Mouse (Mus musculus) kidney, postnatal 0 days (tissue): ENCODE measurements around the gene B9d2. TPM values are rescaled to one million over a fixed set of nuclear protein-coding genes. Genes with fewer than 3 reads are reported as not detected.

Experiments
- ATAC-seq: fragments of 200-750 bp; cut with Nextera tagmentation; replicated peaks from 2 replicates; pipeline ENCODE4 v1.8.0; 2017; ENCODE audit warnings: low read depth, moderate number of reproducible peaks, moderate TSS enrichment, moderate library complexity; ENCODE audit not compliant: low FRiP score
- DNase-seq: peaks from one replicate; pipeline ENCODE4 v3.0.0-alpha.2; 2016; ENCODE audit warnings: low spot score
- H3K27ac ChIP-seq: fragments of 300-500 bp; sonication (generic); 2 replicates; pipeline ENCODE4 v1.5.1; 2014; ENCODE audit warnings: mild to moderate bottlenecking
- H3K27me3 ChIP-seq: fragments of 300-500 bp; sonication (generic); 2 replicates; pipeline ENCODE4 v1.6.1; 2014; ENCODE audit warnings: low read length, mixed read lengths; ENCODE audit not compliant: insufficient read depth
- H3K36me3 ChIP-seq: fragments of 300-500 bp; sonication (generic); 2 replicates; pipeline ENCODE4 v1.6.1; 2014; ENCODE audit warnings: low read length, mixed read lengths; ENCODE audit not compliant: insufficient read depth
- H3K4me1 ChIP-seq: fragments of 300-500 bp; sonication (generic); replicated peaks from 2 replicates; pipeline ENCODE4 v1.6.1; 2014; ENCODE audit warnings: antibody characterized with exemption, low read length, mixed read lengths; ENCODE audit not compliant: insufficient read depth
- H3K4me2 ChIP-seq: fragments of 300-500 bp; sonication (generic); 2 replicates; pipeline ENCODE4 v1.6.1; 2014; ENCODE audit warnings: mild to moderate bottlenecking, low read length, moderate library complexity, mixed read lengths
- H3K4me3 ChIP-seq: fragments of 300-500 bp; sonication (generic); replicated peaks from 2 replicates; pipeline ENCODE4 v1.5.1; 2014; ENCODE audit warnings: low read depth, low read length
- H3K9ac ChIP-seq: fragments of 300-500 bp; sonication (generic); 2 replicates; pipeline ENCODE4 v1.6.1; 2014; ENCODE audit warnings: low read depth, low read length
- H3K9me3 ChIP-seq: fragments of 300-500 bp; sonication (generic); replicated peaks from 2 replicates; pipeline ENCODE4 v1.6.1; 2016; ENCODE audit warnings: low read length, inconsistent platforms, mixed read lengths
- CTCF ChIP-seq: IDR thresholded peaks from 2 replicates; pipeline ENCODE4 v1.5.1; 2016; ENCODE audit warnings: antibody characterized with exemption, low read depth, mild to moderate bottlenecking, moderate library complexity
- WGBS: fragments of 180-500 bp; shearing (Covaris S2); extraction: QIAGEN DNeasy Blood & Tissue Kit; methylation state at CpG from one replicate; pipeline ENCODE4 v1.1.7; 2014; 5-methylcytosine and 5-hydroxymethylcytosine counted together
- polyA plus RNA-seq: library from polyadenylated mRNA; unstranded; fragments of >200 nt; fragmentation: Nextera tagmentation; extraction: Ambion mirVana; gene quantifications from 2 replicates; pipeline ENCODE4 v1.2.1, GENCODE M21; 2015

The B9d2 gene
- polyA plus RNA-seq, 1 experiment from 2014 or later = 31.4 TPM

- peaks cover 28% of the 10 kb centered on the region; the same call in 1 of the 2 replicates for H3K4me1 ChIP-seq
- H3K4me2 ChIP-seq = peak within 1 kb of the TSS; percentile 92
- H3K9ac ChIP-seq = peak within 1 kb of the TSS; percentile 79
- peak within 1 kb of the TSS; percentile 77 for H3K4me3 ChIP-seq
- H3K27me3 ChIP-seq = no peaks in the 10 kb centered on the region
- H3K36me3 ChIP-seq = no peaks in the 10 kb centered on the region
- H3K27ac ChIP-seq = peak within 1 kb of the TSS; percentile 90
- H3K9me3 ChIP-seq = no peaks in the 10 kb centered on the region
- peak; percentile 40 for ATAC-seq
- 2% methylated on average over 65 of the region's 69 CpGs for WGBS
- peak; percentile 83 for DNase-seq
- peak; percentile 67 for TF ChIP-seq CTCF
Measured at GRCm38 (mm10) chr7:25686680-25687531, 6.3 kb downstream of the B9d2 start, which contains the start of gene Tgfb1. Tgfb1 (plus strand) TSS chr7:25687002.

- ATAC-seq (no peak), DNase-seq (no peak)
- Histone ChIP-seq H3K9me3 (no peaks in the 10 kb centered on the region), H3K36me3 (no peaks in the 10 kb centered on the region), H3K27ac (peak overlapping the region; percentile 90; the same call in 1 of the 2 replicates), H3K27me3 (no peaks in the 10 kb centered on the region), H3K4me2 (peak overlapping the region; percentile 92), H3K4me1 (peaks cover 28% of the 10 kb centered on the region; the same call in 1 of the 2 replicates), H3K4me3 (peak overlapping the region; percentile 77), H3K9ac (peak overlapping the region; percentile 79)
- WGBS = under 1% methylated on average over 47 of the region's 47 CpGs
- peak; percentile 42; the same call in 1 of the 2 replicates for TF ChIP-seq CTCF
Measured at GRCm38 (mm10) chr7:25687811-25688401, 7.3 kb downstream of the B9d2 start.

- Histone ChIP-seq H3K27me3 (no peaks in the 10 kb centered on the region), H3K4me3 (peak overlapping the region; percentile 77), H3K4me2 (peak overlapping the region; percentile 92), H3K9me3 (no peaks in the 10 kb centered on the region), H3K4me1 (peaks cover 28% of the 10 kb centered on the region; the same call in 1 of the 2 replicates), H3K9ac (peak overlapping the region; percentile 79), H3K36me3 (no peaks in the 10 kb centered on the region), H3K27ac (peak overlapping the region; percentile 75)
- ATAC-seq = peak; percentile 25
- WGBS = under 1% methylated on average over 43 of the region's 52 CpGs
- DNase-seq = peak; percentile 86
- no peak for TF ChIP-seq CTCF
Measured at GRCm38 (mm10) chr7:25688810-25689586, 8.4 kb downstream of the B9d2 start.

GRCm38 (mm10) chr7:25689603-25690021 is 9.0 kb downstream of the B9d2 start:
- H3K36me3 ChIP-seq = no peaks in the 10 kb centered on the region
- no peaks in the 10 kb centered on the region for H3K9me3 ChIP-seq
- 0 out of 2 replicates have a peak overlapping the region, but pooled peaks have one; percentile 79 for H3K9ac ChIP-seq
- peak overlapping the region; percentile 92 for H3K4me2 ChIP-seq
- 8% methylated on average over 12 of the region's 12 CpGs for WGBS
- DNase-seq = peak; percentile 46
- peak overlapping the region; percentile 77 for H3K4me3 ChIP-seq
- H3K27me3 ChIP-seq = no peaks in the 10 kb centered on the region
- peaks cover 28% of the 10 kb centered on the region; the same call in 1 of the 2 replicates for H3K4me1 ChIP-seq
- 0 out of 2 replicates have a peak overlapping the region, but pooled peaks have one; percentile 13 for H3K27ac ChIP-seq
- TF ChIP-seq CTCF = no peak
- ATAC-seq = no peak

- no peaks in the 10 kb centered on the region for H3K27me3 ChIP-seq
- no peak for TF ChIP-seq CTCF
- no peak for ATAC-seq
Measured at GRCm38 (mm10) chr7:25690051-25690450, 9.5 kb downstream of the B9d2 start.

More at GRCm38 (mm10) chr7:25690051-25690450, 9.5 kb downstream of the B9d2 start:
- Histone ChIP-seq H3K9me3 (no peaks in the 10 kb centered on the region), H3K4me1 (peaks cover 28% of the 10 kb centered on the region; the same call in 1 of the 2 replicates), H3K27ac (0 out of 2 replicates have a peak overlapping the region, but pooled peaks have one; percentile 13), H3K4me3 (peak overlapping the region; percentile 77; the same call in 1 of the 2 replicates), H3K4me2 (peak overlapping the region; percentile 92), H3K36me3 (no peaks in the 10 kb centered on the region), H3K9ac (no peak overlapping the region)
- WGBS = 28% methylated on average over 5 of the region's 5 CpGs
- DNase-seq = no peak
